Mouse (Mus musculus) testis, adult 2 months (tissue): ENCODE results near the gene Prmt1.

Source experiments
- CTCF ChIP-seq: fragments of 200-500 bp; IDR thresholded peaks from 2 replicates; pipeline ENCODE4 v1.5.1; 2012; ENCODE audit warnings: low read depth, mild to moderate bottlenecking, inconsistent platforms, low read length, moderate library complexity; ENCODE audit not compliant: control insufficient read depth, insufficient read depth, insufficient replicate concordance
- POLR2A ChIP-seq: fragments of 200-500 bp; IDR thresholded peaks from 2 replicates; pipeline ENCODE4 v1.6.1; 2012; ENCODE audit warnings: low read depth, mild to moderate bottlenecking, inconsistent platforms, low read length, moderate library complexity; ENCODE audit not compliant: control insufficient read depth

DNA sequence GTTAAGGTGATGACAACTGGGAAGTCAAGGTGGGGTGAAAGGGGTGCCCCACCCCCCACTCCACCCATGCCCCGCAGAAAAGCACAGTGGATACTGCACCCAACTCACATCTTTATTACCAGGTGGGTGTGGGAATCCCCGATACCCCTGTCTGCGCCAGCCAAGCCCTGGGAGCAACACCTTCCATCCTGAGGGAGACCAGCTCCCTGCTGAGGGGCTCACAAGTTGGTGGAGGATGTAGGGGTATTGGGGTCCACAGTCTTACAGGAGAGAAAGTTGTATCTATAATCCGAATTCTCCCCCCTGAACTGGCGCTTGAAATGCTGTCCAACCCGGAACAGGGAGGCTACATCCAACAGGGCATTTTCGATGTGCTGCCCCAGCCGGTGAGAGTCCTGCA lies 27.1 kb downstream of the Prmt1 start:
- TF ChIP-seq CTCF (no peak), POLR2A (no peak)
